Mouse (Mus musculus): Measurements from ENCODE around the gene Sap30l. TPM values are rescaled to one million over a fixed set of nuclear protein-coding genes. Genes with fewer than 3 reads are reported as not detected.

The Sap30l gene
- 11.8 and 14.3 TPM in 2 replicates for polyA plus RNA-seq (2014; fragmentation: Nextera tagmentation; extraction: Ambion mirVana)

GRCm38 (mm10) chr11:57800971-57801765 lies at the start of gene Sap30l:
Gene Sap30l (plus strand): TSS chr11:57801637.
- DNase-seq (ENCODE audit: low spot score): peak; percentile 97
- WGBS: under 1% methylated on average over 59 of the region's 66 CpGs

GRCm38 (mm10) chr11:57753538-57754203 lies 47.8 kb upstream of the Sap30l start:
- Histone ChIP-seq H3K27me3 (ENCODE audit: control insufficient read depth, insufficient read depth, low read length) (no peaks in the 10 kb centered on the region), H3K9ac (ENCODE audit: low read depth, low read length) (no peak overlapping the region), H3K4me1 (replicated peaks; ENCODE audit: control insufficient read depth, insufficient read depth, low read length) (no peaks in the 10 kb centered on the region), H3K9me3 (ENCODE audit: control insufficient read depth, low read length) (no peaks in the 10 kb centered on the region), H3K36me3 (ENCODE audit: control insufficient read depth, insufficient read depth, low read length) (no peaks in the 10 kb centered on the region), H3K4me3 (ENCODE audit: low read depth, low read length) (no peak overlapping the region), H3K27ac (ENCODE audit: low read depth, low read length) (no peak overlapping the region), H3K4me2 (replicated peaks; ENCODE audit: low read depth, low read length) (no peak overlapping the region)
- WGBS: 74% methylated on average over 14 of the region's 14 CpGs
- DNase-seq (ENCODE audit: low spot score) (no peak), ATAC-seq (ENCODE audit: low FRiP score) (no peak)

More at GRCm38 (mm10) chr11:57800971-57801765, at the start of gene Sap30l:
- H3K36me3 ChIP-seq (ENCODE audit: control insufficient read depth, insufficient read depth, low read length): no peaks in the 10 kb centered on the region
- H3K4me1 ChIP-seq (replicated peaks; ENCODE audit: control insufficient read depth, insufficient read depth, low read length): peaks cover 7% of the 10 kb centered on the region; the same call in 1 of the 2 replicates
- peak within 1 kb of the TSS; percentile 58 for H3K27ac ChIP-seq (ENCODE audit: low read depth, low read length)
- peak; percentile 96 for ATAC-seq (ENCODE audit: low FRiP score)
- peak within 1 kb of the TSS; percentile 98 for H3K4me3 ChIP-seq (ENCODE audit: low read depth, low read length)
- no peaks in the 10 kb centered on the region for H3K9me3 ChIP-seq (ENCODE audit: control insufficient read depth, low read length)
- H3K27me3 ChIP-seq (ENCODE audit: control insufficient read depth, insufficient read depth, low read length): no peaks in the 10 kb centered on the region
- H3K9ac ChIP-seq (ENCODE audit: low read depth, low read length): peak within 1 kb of the TSS; percentile 91
- H3K4me2 ChIP-seq (replicated peaks; ENCODE audit: low read depth, low read length): peak within 1 kb of the TSS; percentile 98

GRCm38 (mm10) chr11:57758621-57759020 lies 42.8 kb upstream of the Sap30l start:
- Histone ChIP-seq H3K4me3 (ENCODE audit: low read depth, low read length) (no peak overlapping the region), H3K4me1 (replicated peaks; ENCODE audit: control insufficient read depth, insufficient read depth, low read length) (no peaks in the 10 kb centered on the region), H3K9me3 (ENCODE audit: control insufficient read depth, low read length) (no peaks in the 10 kb centered on the region), H3K27me3 (ENCODE audit: control insufficient read depth, insufficient read depth, low read length) (no peaks in the 10 kb centered on the region), H3K27ac (ENCODE audit: low read depth, low read length) (no peak overlapping the region), H3K36me3 (ENCODE audit: control insufficient read depth, insufficient read depth, low read length) (no peaks in the 10 kb centered on the region), H3K9ac (ENCODE audit: low read depth, low read length) (no peak overlapping the region), H3K4me2 (replicated peaks; ENCODE audit: low read depth, low read length) (no peak overlapping the region)
- 64% methylated on average over 9 of the region's 9 CpGs for WGBS
- ATAC-seq (ENCODE audit: low FRiP score) (no peak), DNase-seq (ENCODE audit: low spot score) (no peak)

- Histone ChIP-seq H3K4me3 (ENCODE audit: low read depth, low read length) (no peak overlapping the region), H3K4me2 (replicated peaks; ENCODE audit: low read depth, low read length) (no peak overlapping the region)
- no peak for ATAC-seq (ENCODE audit: low FRiP score)
Observed at GRCm38 (mm10) chr11:57760509-57761058, 40.9 kb upstream of the Sap30l start.

GRCm38 (mm10) chr11:57761347-57761746 lies 40.1 kb upstream of the Sap30l start:
- H3K9me3 ChIP-seq (ENCODE audit: control insufficient read depth, low read length): no peaks in the 10 kb centered on the region
- DNase-seq (ENCODE audit: low spot score) (no peak), ATAC-seq (ENCODE audit: low FRiP score) (no peak)
- no peak overlapping the region for H3K9ac ChIP-seq (ENCODE audit: low read depth, low read length)
- WGBS: 92% methylated on average over 4 of the region's 4 CpGs
- no peak overlapping the region for H3K4me2 ChIP-seq (replicated peaks; ENCODE audit: low read depth, low read length)
- 0 out of 2 replicates have a peak, but pooled peaks cover 2% of the 10 kb centered on the region for H3K4me1 ChIP-seq (replicated peaks; ENCODE audit: control insufficient read depth, insufficient read depth, low read length)
- no peaks in the 10 kb centered on the region for H3K27me3 ChIP-seq (ENCODE audit: control insufficient read depth, insufficient read depth, low read length)
- H3K36me3 ChIP-seq (ENCODE audit: control insufficient read depth, insufficient read depth, low read length): no peaks in the 10 kb centered on the region
- H3K27ac ChIP-seq (ENCODE audit: low read depth, low read length): no peak overlapping the region
- H3K4me3 ChIP-seq (ENCODE audit: low read depth, low read length): no peak overlapping the region

More at GRCm38 (mm10) chr11:57760509-57761058, 40.9 kb upstream of the Sap30l start:
- Histone ChIP-seq H3K36me3 (ENCODE audit: control insufficient read depth, insufficient read depth, low read length) (no peaks in the 10 kb centered on the region), H3K9me3 (ENCODE audit: control insufficient read depth, low read length) (no peaks in the 10 kb centered on the region), H3K4me1 (replicated peaks; ENCODE audit: control insufficient read depth, insufficient read depth, low read length) (no peaks in the 10 kb centered on the region), H3K9ac (ENCODE audit: low read depth, low read length) (no peak overlapping the region), H3K27me3 (ENCODE audit: control insufficient read depth, insufficient read depth, low read length) (no peaks in the 10 kb centered on the region), H3K27ac (ENCODE audit: low read depth, low read length) (no peak overlapping the region)
- WGBS: 33% methylated on average over 14 of the region's 14 CpGs
- DNase-seq (ENCODE audit: low spot score): peak; percentile 46

- H3K4me1 ChIP-seq (replicated peaks; ENCODE audit: control insufficient read depth, insufficient read depth, low read length): 0 out of 2 replicates have a peak, but pooled peaks cover 3% of the 10 kb centered on the region
- H3K9ac ChIP-seq (ENCODE audit: low read depth, low read length): no peak overlapping the region
- no peaks in the 10 kb centered on the region for H3K27me3 ChIP-seq (ENCODE audit: control insufficient read depth, insufficient read depth, low read length)
- H3K36me3 ChIP-seq (ENCODE audit: control insufficient read depth, insufficient read depth, low read length): no peaks in the 10 kb centered on the region
- no peak overlapping the region for H3K4me2 ChIP-seq (replicated peaks; ENCODE audit: low read depth, low read length)
- no peaks in the 10 kb centered on the region for H3K9me3 ChIP-seq (ENCODE audit: control insufficient read depth, low read length)
- no peak overlapping the region for H3K4me3 ChIP-seq (ENCODE audit: low read depth, low read length)
- ATAC-seq (ENCODE audit: low FRiP score): no peak
- no peak overlapping the region for H3K27ac ChIP-seq (ENCODE audit: low read depth, low read length)
- no peak for DNase-seq (ENCODE audit: low spot score)
- WGBS: 83% methylated on average over 3 of the region's 3 CpGs
Observed at GRCm38 (mm10) chr11:57764124-57764523, 37.3 kb upstream of the Sap30l start.

GRCm38 (mm10) chr11:57766617-57767016 lies 34.8 kb upstream of the Sap30l start:
- Histone ChIP-seq H3K4me3 (ENCODE audit: low read depth, low read length) (no peak overlapping the region), H3K27me3 (ENCODE audit: control insufficient read depth, insufficient read depth, low read length) (no peaks in the 10 kb centered on the region), H3K4me1 (replicated peaks; ENCODE audit: control insufficient read depth, insufficient read depth, low read length) (0 out of 2 replicates have a peak, but pooled peaks cover 3% of the 10 kb centered on the region), H3K4me2 (replicated peaks; ENCODE audit: low read depth, low read length) (no peak overlapping the region), H3K27ac (ENCODE audit: low read depth, low read length) (no peak overlapping the region), H3K36me3 (ENCODE audit: control insufficient read depth, insufficient read depth, low read length) (no peaks in the 10 kb centered on the region), H3K9me3 (ENCODE audit: control insufficient read depth, low read length) (no peaks in the 10 kb centered on the region), H3K9ac (ENCODE audit: low read depth, low read length) (no peak overlapping the region)
- 15% methylated on average over 12 of the region's 12 CpGs for WGBS
- ATAC-seq (ENCODE audit: low FRiP score) (0 out of 2 replicates have a peak, but pooled peaks have one; percentile 38), DNase-seq (ENCODE audit: low spot score) (peak; percentile 31)

- WGBS: 36% methylated on average over 6 of the region's 6 CpGs
- Histone ChIP-seq H3K4me1 (replicated peaks; ENCODE audit: control insufficient read depth, insufficient read depth, low read length) (0 out of 2 replicates have a peak, but pooled peaks cover 3% of the 10 kb centered on the region), H3K4me2 (replicated peaks; ENCODE audit: low read depth, low read length) (no peak overlapping the region), H3K36me3 (ENCODE audit: control insufficient read depth, insufficient read depth, low read length) (no peaks in the 10 kb centered on the region), H3K9me3 (ENCODE audit: control insufficient read depth, low read length) (no peaks in the 10 kb centered on the region), H3K4me3 (ENCODE audit: low read depth, low read length) (no peak overlapping the region), H3K27ac (ENCODE audit: low read depth, low read length) (no peak overlapping the region), H3K27me3 (ENCODE audit: control insufficient read depth, insufficient read depth, low read length) (no peaks in the 10 kb centered on the region), H3K9ac (ENCODE audit: low read depth, low read length) (no peak overlapping the region)
- DNase-seq (ENCODE audit: low spot score): no peak
- no peak for ATAC-seq (ENCODE audit: low FRiP score)
Observed at GRCm38 (mm10) chr11:57767171-57767570, 34.3 kb upstream of the Sap30l start.
